Mouse (Mus musculus) left cerebral cortex, adult 2 months (tissue): ENCODE data around the gene Cdc42bpa. TPM values are rescaled to one million over a fixed set of nuclear protein-coding genes. Genes with fewer than 3 reads are reported as not detected.
A peak's percentile ranks its signal among the peaks of the same experiment; 100 is the strongest.

Experiments
- DNase-seq, 2 experiments: peaks; one replicate each; pipeline ENCODE4 v3.0.0; 2021 to 2022; ENCODE audit warnings: low spot score in 2 of 2, mixed read lengths in 1 of 2; ENCODE audit errors: extremely low spot score in 1 of 2
- H3K27ac ChIP-seq: fragments of 200-600 bp; 2 replicates; pipeline ENCODE4 v1.8.1; 2022
- H3K4me3 ChIP-seq: fragments of 200-600 bp; 2 replicates; pipeline ENCODE4 v1.8.1; 2022
- CTCF ChIP-seq: fragments of 200-600 bp; IDR thresholded peaks from 2 replicates; pipeline ENCODE4 v1.8.1; 2022; ENCODE audit warnings: antibody characterized with exemption, mild to moderate bottlenecking, moderate library complexity
- intact Hi-C: fragments of 180-260 bp; cut with DNase I; formaldehyde crosslinking; loops from one replicate; pipeline ENCODE4 v1.15.1; 2025
- total RNA-seq, 2 experiments: library from RNA; stranded (reverse); gene quantifications; 2 replicates each; pipeline ENCODE4 v1.2.3; 2021

Gene Cdc42bpa
- total RNA-seq, 2 experiments from 2014 or later = 261 TPM

DNA sequence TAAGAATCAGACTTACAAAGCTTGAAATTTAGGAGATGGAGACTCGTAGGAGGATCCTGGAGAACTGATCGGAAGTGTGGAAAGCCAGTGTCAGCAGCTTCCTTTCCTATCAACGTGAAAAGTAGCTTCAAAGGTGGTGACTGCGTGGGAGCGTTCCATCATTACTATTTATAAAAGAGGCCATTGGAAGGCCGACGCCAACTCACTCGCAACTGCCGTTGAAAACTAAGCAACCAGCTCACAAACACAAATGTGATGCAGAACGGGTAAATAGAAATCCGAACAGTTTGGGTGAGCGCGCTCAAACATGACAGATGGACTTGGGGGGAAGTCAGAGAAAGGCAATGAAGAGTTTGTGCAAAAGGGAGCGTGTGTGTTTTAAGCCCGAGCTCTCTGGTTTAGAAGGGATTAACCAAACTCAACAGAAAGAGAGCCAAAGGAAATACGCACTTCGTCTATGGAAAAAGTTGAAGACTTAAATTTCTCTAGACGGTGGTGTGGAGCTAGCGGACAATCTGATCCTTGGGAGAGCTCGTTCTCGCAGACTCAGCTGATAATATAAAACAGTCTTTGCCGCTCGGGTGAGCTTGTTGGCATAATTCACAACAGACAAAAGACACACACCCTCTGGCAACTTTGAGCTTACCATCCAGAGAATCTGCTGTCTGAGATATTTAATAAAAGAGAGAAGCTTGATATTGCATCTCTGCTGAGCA, 20.0 kb upstream of the Cdc42bpa start:
- peak; percentile 18 to 24 for DNase-seq
- TF ChIP-seq CTCF = no peak
- Histone ChIP-seq H3K4me3 (no peak overlapping the region), H3K27ac (no peak overlapping the region)
- intact Hi-C loops = no loop called here

DNA sequence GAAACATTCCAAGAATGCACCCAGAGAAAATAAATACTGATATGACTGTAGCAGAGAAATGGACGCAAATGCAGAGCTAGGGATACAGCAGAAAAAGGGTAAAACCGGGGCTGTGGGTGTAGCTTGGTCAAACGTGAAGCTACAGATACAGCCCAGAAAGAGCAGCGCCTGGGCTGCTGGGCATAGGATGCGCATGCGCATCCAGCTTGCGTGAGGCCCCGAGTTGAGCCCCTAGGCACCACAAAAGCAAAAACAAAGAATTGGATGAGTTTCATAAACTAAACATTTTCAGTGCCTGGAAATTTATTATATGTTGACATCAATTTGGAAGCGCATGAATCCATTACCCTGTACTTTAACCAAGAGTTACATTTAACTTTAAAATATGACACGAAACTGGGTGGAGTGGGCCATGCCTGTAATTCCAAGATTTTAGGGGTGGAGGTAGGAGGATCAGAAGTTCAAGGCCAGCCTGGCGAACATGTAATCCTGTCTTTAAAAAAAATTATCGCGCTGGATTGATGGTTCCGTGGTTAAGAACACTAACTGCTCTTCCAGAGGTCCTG, 19.4 kb upstream of the Cdc42bpa start:
- H3K27ac ChIP-seq = no peak overlapping the region
- no peak for TF ChIP-seq CTCF
- intact Hi-C loops = no loop called here
- no peak overlapping the region for H3K4me3 ChIP-seq
- no peak for DNase-seq

DNA sequence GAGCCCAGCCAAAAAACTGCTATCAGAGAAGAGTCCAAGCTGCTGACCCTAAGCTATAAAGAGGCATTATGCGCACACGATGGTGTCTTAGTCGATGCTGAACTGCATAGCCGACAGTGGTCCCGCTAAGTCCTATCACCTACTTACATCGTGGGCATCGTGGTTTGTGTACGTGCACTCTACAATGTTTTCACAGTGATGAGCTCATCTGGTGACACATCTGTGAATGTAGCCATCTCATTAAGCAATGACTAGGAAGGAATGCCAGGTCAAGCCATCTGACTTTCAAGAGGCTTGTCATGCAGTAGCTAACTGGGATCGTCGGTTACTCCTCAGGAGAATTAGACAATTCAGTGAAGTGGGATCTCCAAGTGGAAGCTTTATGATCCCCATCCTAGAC, 15.3 kb upstream of the Cdc42bpa start:
- no peak for DNase-seq
- intact Hi-C loops = no loop called here
- H3K4me3 ChIP-seq = no peak overlapping the region
- H3K27ac ChIP-seq = no peak overlapping the region
- TF ChIP-seq CTCF = no peak

DNA sequence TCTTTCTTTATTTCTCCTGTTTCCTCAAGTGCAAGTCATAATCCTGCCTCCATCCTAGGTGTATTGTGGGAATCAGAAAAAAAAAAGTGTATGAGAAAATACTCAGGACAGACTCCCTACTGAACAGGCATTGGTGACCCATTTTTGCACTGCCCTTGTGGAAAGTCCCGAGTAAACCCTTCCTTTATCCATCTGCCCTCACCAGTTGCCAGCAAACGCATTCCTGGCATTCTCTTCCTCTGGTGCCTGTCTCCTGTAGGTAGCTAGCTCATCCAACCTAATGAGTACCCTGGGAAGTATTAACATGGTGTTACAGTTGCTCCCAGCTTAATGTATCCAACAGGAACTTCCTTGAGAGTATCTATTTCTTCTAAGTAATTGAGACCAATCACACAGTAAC, 13.7 kb upstream of the Cdc42bpa start:
- TF ChIP-seq CTCF = no peak
- Histone ChIP-seq H3K27ac (no peak overlapping the region), H3K4me3 (no peak overlapping the region)
- intact Hi-C loops = no loop called here
- DNase-seq = no peak

DNA sequence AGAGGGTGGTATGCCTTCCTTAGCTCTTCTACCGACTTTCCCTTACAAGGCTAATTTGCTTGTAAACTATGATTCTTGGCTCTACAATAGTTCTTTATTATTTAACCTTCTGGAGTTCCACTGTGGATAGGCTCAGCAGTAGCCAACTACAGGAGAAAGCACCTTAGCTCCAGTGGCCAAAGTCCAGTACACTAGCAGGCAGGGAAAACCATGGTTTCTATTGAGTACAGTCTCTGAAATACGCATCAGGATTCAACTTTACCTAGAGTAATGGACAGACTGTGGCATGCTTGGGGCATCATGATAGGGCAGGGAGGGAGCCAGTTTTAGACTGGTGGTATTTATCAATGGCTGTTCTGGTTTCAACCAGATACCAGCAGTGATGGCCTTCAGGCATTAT, 12.6 kb upstream of the Cdc42bpa start:
- intact Hi-C loops = no loop called here
- Histone ChIP-seq H3K4me3 (no peak overlapping the region), H3K27ac (no peak overlapping the region)
- no peak for DNase-seq
- no peak for TF ChIP-seq CTCF

DNA sequence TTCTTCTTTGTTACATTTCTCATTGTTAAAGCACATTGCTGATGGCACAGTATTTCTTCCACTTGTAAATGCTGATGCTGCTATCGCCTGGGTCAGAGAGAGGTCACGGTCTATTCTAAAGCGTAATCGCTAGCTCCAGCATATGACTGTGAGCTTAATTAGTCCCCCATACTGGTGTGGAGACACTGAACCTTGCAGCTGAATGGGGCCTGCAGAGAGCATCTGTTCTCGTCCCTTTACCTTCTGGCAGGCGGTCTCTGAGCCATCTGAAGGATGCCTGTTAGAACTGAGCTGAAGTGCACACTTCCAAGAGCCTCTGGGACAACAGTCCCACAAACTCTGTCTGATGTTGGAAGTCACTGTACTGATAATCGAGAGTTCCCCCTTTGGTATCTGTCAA, 8.7 kb upstream of the Cdc42bpa start:
- Histone ChIP-seq H3K4me3 (no peak overlapping the region), H3K27ac (no peak overlapping the region)
- intact Hi-C loops = no loop called here
- TF ChIP-seq CTCF = no peak
- DNase-seq = no peak

DNA sequence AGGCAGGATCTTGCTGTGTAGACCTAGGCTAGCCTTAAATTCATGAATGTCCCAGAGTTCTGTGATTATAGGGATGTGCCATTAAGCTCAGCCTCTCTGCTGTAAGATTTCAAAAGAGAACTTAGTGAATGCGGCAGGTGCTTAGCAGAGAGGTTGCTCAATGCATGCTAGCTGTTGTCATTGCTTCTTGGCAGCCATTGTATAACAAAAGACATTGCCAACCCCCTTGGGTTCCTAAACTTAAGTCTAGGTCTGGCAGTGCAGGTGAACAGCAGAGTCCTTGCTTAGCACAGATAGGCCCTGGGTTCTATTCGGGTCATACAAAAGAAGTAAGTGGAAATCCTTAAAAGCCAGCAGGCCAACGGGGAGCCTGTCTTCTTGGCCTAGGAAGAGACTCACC, 7.0 kb upstream of the Cdc42bpa start:
- Histone ChIP-seq H3K27ac (no peak overlapping the region), H3K4me3 (no peak overlapping the region)
- no peak for TF ChIP-seq CTCF
- no peak for DNase-seq
- intact Hi-C loops = no loop called here

DNA sequence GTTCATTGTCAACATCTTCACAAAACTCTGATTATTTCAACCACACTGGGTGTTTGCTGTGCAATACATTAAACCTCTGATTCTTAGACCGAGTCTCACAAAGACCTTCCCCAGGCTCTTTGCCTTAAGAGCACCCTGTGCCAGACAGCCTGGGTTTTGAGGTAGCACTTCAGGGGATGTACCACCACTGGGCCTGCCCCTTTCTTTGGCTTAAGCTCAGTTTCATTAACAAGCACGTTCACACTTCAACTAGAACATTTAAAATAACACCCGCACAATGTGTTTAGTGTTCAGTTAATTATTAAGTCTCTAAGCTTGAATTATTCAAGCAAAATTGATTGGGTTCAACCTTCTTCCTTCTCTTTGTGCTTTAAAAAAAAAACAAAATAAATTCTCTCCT, 2.8 kb upstream of the Cdc42bpa start:
- no peak overlapping the region for H3K27ac ChIP-seq
- no peak overlapping the region for H3K4me3 ChIP-seq
- no peak for TF ChIP-seq CTCF
- intact Hi-C loops = no loop called here
- DNase-seq = no peak

DNA sequence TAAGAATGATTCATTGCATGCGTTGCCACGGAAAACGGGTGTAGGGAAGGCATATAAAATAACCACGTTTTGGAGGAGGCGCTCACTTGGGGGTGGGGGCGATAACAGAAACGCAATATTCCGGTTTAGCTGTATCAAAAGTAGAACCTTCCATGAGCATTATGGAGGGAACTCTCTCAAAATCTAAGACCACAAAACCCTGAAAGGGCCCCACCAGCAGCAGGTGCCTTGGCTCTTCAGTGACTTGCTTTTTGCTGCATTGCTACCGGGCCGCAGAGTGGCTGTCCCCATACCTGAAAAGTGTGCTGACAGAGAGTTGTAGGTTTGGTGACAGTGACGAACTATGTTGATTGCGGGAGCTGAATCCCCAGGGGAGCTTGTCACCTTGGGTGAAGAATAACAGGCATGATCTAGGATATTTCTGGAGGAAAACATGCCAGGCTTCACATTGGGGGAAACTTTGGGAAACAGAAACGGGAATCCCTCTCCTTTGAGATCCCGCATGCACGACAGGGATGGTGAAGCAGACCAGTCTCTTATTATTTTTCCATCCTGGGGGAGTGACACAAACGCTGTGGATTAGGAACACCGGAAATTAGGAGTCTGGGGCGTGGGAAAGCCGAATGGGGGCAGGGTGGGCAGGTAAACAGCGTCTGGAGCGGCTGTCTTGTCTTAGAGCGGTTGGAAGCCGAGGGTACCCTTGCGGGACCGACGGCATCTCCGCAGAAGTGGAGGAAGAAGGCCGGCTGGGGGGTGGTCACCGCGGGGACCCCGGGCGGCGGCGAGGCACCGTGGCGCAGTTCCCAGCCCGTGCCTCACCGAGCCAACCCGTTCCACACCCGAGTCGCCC, 1.2 kb upstream of the Cdc42bpa start:
- intact Hi-C loops = loop anchor here (2.0 kb wide), 1 partner anchor 100 kb away; no protein-coding TSS in a partner anchor
- no peak for TF ChIP-seq CTCF
- peak; percentile 23 to 30 for DNase-seq
- H3K27ac ChIP-seq = peak overlapping the region; percentile 97
- peak overlapping the region; percentile 91 for H3K4me3 ChIP-seq

DNA sequence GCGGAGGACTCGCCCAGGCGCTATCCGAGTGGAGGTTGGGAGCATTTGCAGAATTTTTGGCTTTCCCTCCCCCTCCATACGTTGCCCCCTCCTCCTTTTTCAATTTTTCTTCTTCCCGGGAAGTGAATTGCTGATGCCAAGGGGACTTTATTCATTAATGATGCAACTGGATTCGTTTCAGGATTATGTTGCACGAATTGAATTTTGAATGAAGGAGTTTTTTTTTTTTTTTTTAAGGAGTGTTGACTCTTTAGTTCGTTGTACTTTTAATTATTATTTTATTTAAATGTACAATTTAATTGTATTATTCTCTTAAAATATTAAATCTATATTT, 238 bp downstream of the Cdc42bpa start:
- TF ChIP-seq CTCF = no peak
- Histone ChIP-seq H3K27ac (peak overlapping the region; percentile 96), H3K4me3 (peak overlapping the region; percentile 91)
- intact Hi-C loops = loop anchor here (5.0 to 10.0 kb wide), 3 partner anchors 62 to 144 kb away; no protein-coding TSS in a partner anchor
- no peak for DNase-seq

DNA sequence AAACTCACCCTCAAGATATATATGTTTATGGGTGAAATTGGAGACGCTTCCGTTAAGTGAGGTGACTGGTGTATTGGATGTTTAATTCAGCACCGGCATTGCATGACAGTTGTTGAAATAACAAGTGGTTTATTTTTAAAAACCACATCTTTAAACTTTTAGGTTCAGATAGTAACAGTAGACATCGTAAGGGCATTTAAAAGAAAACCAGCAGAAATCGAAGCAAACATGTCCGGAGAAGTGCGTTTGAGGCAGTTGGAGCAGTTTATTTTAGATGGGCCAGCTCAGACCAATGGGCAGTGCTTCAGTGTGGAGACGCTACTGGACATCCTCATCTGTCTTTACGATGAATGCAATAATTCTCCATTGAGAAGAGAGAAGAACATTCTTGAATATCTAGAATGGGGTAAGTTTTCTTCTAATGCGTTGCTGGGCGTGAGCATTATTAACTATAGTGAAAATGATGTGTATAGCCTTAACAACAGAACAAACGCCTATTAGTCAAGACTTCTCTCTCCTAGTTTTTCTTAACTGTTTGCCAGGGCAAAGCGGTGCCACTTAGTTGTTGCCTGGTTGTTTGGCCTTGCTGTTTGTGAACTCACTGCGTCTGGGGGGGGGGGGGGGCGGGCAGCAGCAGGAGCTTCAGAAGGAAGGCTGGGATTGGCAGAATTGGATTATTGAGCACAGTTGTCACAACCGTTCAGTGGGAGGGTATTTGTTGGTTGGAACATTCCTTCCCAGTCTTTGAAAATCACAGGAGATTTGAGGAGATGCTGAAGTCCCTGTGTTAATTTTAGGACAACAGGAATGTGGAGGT, 818 bp downstream of the Cdc42bpa start:
- intact Hi-C loops = loop anchor here (5.0 to 10.0 kb wide), 3 partner anchors 61 to 144 kb away; no protein-coding TSS in a partner anchor
- Histone ChIP-seq H3K4me3 (peak overlapping the region; percentile 91), H3K27ac (peak overlapping the region; percentile 96; the same call in 1 of the 2 replicates)
- no peak for DNase-seq
- TF ChIP-seq CTCF = no peak
